Mouse (Mus musculus) lung, adult 2 months (tissue): ENCODE results near the gene Camk2d. TPM values are rescaled to one million over a fixed set of nuclear protein-coding genes. Genes with fewer than 3 reads are reported as not detected.

ENCODE experiments used
- DNase-seq: peaks from one replicate; pipeline ENCODE4 v3.0.0; 2022
- H3K4me1 ChIP-seq: fragments of 200-500 bp; 2 replicates; pipeline ENCODE4 v1.6.1; 2011; ENCODE audit warnings: low read length; ENCODE audit not compliant: control insufficient read depth, insufficient read depth
- H3K4me3 ChIP-seq: fragments of 200-500 bp; replicated peaks from 2 replicates; pipeline ENCODE3; 2011; ENCODE audit warnings: low read depth, mild to moderate bottlenecking, control low read depth, low read length; ENCODE audit errors: extremely low read depth
- CTCF ChIP-seq: fragments of 200-500 bp; IDR thresholded peaks from 2 replicates; pipeline ENCODE4 v1.5.1; 2011; ENCODE audit warnings: mild to moderate bottlenecking, low read length, control low read depth; ENCODE audit not compliant: insufficient read depth
- POLR2A ChIP-seq: fragments of 200-500 bp; IDR thresholded peaks from 2 replicates; pipeline ENCODE4 v1.6.1; 2011; ENCODE audit warnings: low read depth, mild to moderate bottlenecking, control low read depth, low read length, borderline replicate concordance; ENCODE audit errors: extremely low read depth
- WGBS: fragments of 180-500 bp; shearing (Covaris S2); methylation state at CpG from one replicate; pipeline ENCODE4 v1.1.7; 2018; 5-methylcytosine and 5-hydroxymethylcytosine counted together
- polyA plus RNA-seq: library from polyadenylated mRNA; depleted of rRNA; stranded (reverse); fragments of >200 nt; gene quantifications from 2 replicates; pipeline ENCODE4 v1.2.3, GENCODE M21; 2012

Gene Camk2d
- polyA plus RNA-seq, 1 experiment, result 61.4 TPM

- Histone ChIP-seq H3K4me1 (peaks cover 26% of the 10 kb centered on the region), H3K4me3 (no peak overlapping the region)
- no peak for TF ChIP-seq CTCF
- no peak for TF ChIP-seq POLR2A
- 46% methylated on average over 4 of the region's 4 CpGs for WGBS
- no peak for DNase-seq
Measured at GRCm38 (mm10) chr3:126641451-126641850, 45.3 kb downstream of the Camk2d start.

GRCm38 (mm10) chr3:126643071-126644010 lies 47.2 kb downstream of the Camk2d start:
- no peak for DNase-seq
- H3K4me3 ChIP-seq, result no peak overlapping the region
- TF ChIP-seq CTCF, result no peak
- TF ChIP-seq POLR2A, result no peak
- peaks cover 22% of the 10 kb centered on the region for H3K4me1 ChIP-seq
- 41% methylated on average over 10 of the region's 10 CpGs for WGBS

- 87% methylated on average over 4 of the region's 4 CpGs for WGBS
- TF ChIP-seq POLR2A (no peak), CTCF (no peak)
- Histone ChIP-seq H3K4me1 (peaks cover 8% of the 10 kb centered on the region), H3K4me3 (no peak overlapping the region)
- no peak for DNase-seq
Measured at GRCm38 (mm10) chr3:126650332-126650731, 54.2 kb downstream of the Camk2d start.

- WGBS, result 82% methylated on average over 6 of the region's 6 CpGs
Measured at GRCm38 (mm10) chr3:126650747-126651146, 54.6 kb downstream of the Camk2d start.

GRCm38 (mm10) chr3:126652361-126652760 lies 56.3 kb downstream of the Camk2d start:
- WGBS, result 40% methylated on average over 2 of the region's 2 CpGs
- no peak for TF ChIP-seq CTCF
- no peak for TF ChIP-seq POLR2A
- H3K4me1 ChIP-seq, result peaks cover 8% of the 10 kb centered on the region
- no peak for DNase-seq
- no peak overlapping the region for H3K4me3 ChIP-seq

More at GRCm38 (mm10) chr3:126650747-126651146, 54.6 kb downstream of the Camk2d start:
- TF ChIP-seq CTCF (no peak), POLR2A (no peak)
- no peak for DNase-seq
- H3K4me3 ChIP-seq, result no peak overlapping the region
- peaks cover 8% of the 10 kb centered on the region for H3K4me1 ChIP-seq

- DNase-seq, result no peak
- Histone ChIP-seq H3K4me3 (no peak overlapping the region), H3K4me1 (peaks cover 8% of the 10 kb centered on the region)
- TF ChIP-seq CTCF (no peak), POLR2A (no peak)
- 44% methylated on average over 1 of the region's 1 CpGs for WGBS
Measured at GRCm38 (mm10) chr3:126653118-126653517, 57.0 kb downstream of the Camk2d start.

- TF ChIP-seq CTCF (no peak), POLR2A (no peak)
- H3K4me1 ChIP-seq, result peaks cover 18% of the 10 kb centered on the region
- no peak overlapping the region for H3K4me3 ChIP-seq
- 49% methylated on average over 3 of the region's 3 CpGs for WGBS
- DNase-seq, result no peak
Measured at GRCm38 (mm10) chr3:126656173-126656572, 60.1 kb downstream of the Camk2d start.

- H3K4me1 ChIP-seq, result peaks cover 12% of the 10 kb centered on the region
- 50% methylated on average over 4 of the region's 4 CpGs for WGBS
- TF ChIP-seq POLR2A, result no peak
- TF ChIP-seq CTCF, result no peak
- DNase-seq, result no peak
- no peak overlapping the region for H3K4me3 ChIP-seq
Measured at GRCm38 (mm10) chr3:126657895-126658294, 61.8 kb downstream of the Camk2d start.

- TF ChIP-seq CTCF (no peak), POLR2A (no peak)
- WGBS, result 52% methylated on average over 10 of the region's 10 CpGs
- Histone ChIP-seq H3K4me1 (peaks cover 10% of the 10 kb centered on the region), H3K4me3 (no peak overlapping the region)
- no peak for DNase-seq
Measured at GRCm38 (mm10) chr3:126658791-126659190, 62.7 kb downstream of the Camk2d start.

- TF ChIP-seq POLR2A (no peak), CTCF (no peak)
- no peak for DNase-seq
- 62% methylated on average over 8 of the region's 8 CpGs for WGBS
- Histone ChIP-seq H3K4me3 (no peak overlapping the region), H3K4me1 (peaks cover 10% of the 10 kb centered on the region)
Measured at GRCm38 (mm10) chr3:126659235-126659634, 63.1 kb downstream of the Camk2d start.
